ENCODE assay signal across 19 mouse cellular contexts in the genomic region with DNA sequence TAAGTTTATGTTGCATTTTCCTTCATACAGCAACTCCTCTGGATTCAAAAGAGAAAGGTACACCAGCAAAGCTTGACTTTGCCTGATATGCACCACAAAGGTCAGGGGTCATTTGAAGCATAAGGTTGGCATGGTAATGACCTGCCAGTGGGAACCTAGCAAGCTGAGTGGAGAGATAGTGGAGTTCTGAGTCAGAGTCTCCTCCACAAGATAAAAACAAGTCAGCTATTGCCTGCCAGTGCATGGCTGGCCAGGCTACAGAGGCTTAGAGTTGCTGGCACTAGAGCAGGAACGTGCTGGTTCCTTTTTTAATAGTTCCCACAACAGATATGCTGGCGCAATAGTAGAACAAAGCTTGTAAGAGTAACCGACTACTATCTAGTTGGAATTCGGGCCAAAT. TPM values are rescaled to one million over a fixed set of nuclear protein-coding genes. Genes with fewer than 3 reads are reported as not detected.
DNase-seq lines count a peak whose midpoint lies in the region; ATAC-seq lines count a peak whose summit lies in the region.
"Had no signal": no experiment of that assay in that cellular context is flagged by ENCODE, and none has a peak within 500 bp of the region (broad histone marks: within the 10 kb centered on the region; RNA-seq: fewer than 3 reads in every experiment).

No protein-coding gene starts in this region.

- no peaks in the 10 kb centered on the region for H3K36me3 ChIP-seq in heart, embryonic 12.5 days
- H3K36me3 ChIP-seq in midbrain, embryonic 14.5 days (ENCODE audit: control insufficient read depth, insufficient read depth, low read length), result no peaks in the 10 kb centered on the region
- H3K36me3 ChIP-seq: embryonic facial prominence, embryonic 10.5 days; embryonic facial prominence, embryonic 12.5 days; forebrain, embryonic 15.5 days had no signal

- ATAC-seq in heart, embryonic 12.5 days (ENCODE audit: insufficient number of reproducible peaks, low FRiP score), result no peak
- no peak for ATAC-seq in midbrain, embryonic 14.5 days (ENCODE audit: low FRiP score, low TSS enrichment)
- ATAC-seq: forebrain, embryonic 13.5 days; forebrain, embryonic 15.5 days; forebrain, postnatal 0 days had no signal

- H3K9ac ChIP-seq in heart, embryonic 12.5 days, result no peak overlapping the region
- no peak overlapping the region for H3K9ac ChIP-seq in midbrain, embryonic 14.5 days (replicated peaks; ENCODE audit: low read length)
- H3K9ac ChIP-seq: embryonic facial prominence, embryonic 12.5 days; forebrain, embryonic 13.5 days; forebrain, embryonic 15.5 days; forebrain, postnatal 0 days had no signal

- H3K4me2 ChIP-seq in heart, embryonic 12.5 days, result no peak overlapping the region
- no peak overlapping the region for H3K4me2 ChIP-seq in midbrain, embryonic 14.5 days (ENCODE audit: low read length)
- H3K4me2 ChIP-seq: embryonic facial prominence, embryonic 12.5 days; forebrain, embryonic 13.5 days; forebrain, embryonic 15.5 days had no signal

- peaks cover under 1% of the 10 kb centered on the region; the same call in 1 of the 2 replicates for H3K27me3 ChIP-seq in heart, embryonic 12.5 days (replicated peaks)
- 0 out of 2 replicates have a peak, but pooled peaks cover under 1% of the 10 kb centered on the region for H3K27me3 ChIP-seq in midbrain, embryonic 14.5 days (ENCODE audit: control insufficient read depth, insufficient read depth, low read length)
- H3K27me3 ChIP-seq: embryonic facial prominence, embryonic 12.5 days; forebrain, embryonic 13.5 days; forebrain, embryonic 15.5 days had no signal

- no peak overlapping the region for H3K4me3 ChIP-seq in heart, embryonic 12.5 days
- H3K4me3 ChIP-seq in midbrain, embryonic 14.5 days (replicated peaks; ENCODE audit: low read depth, low read length), result no peak overlapping the region
- H3K4me3 ChIP-seq: embryonic facial prominence, embryonic 10.5 days; embryonic facial prominence, embryonic 12.5 days; forebrain, embryonic 13.5 days; forebrain, embryonic 15.5 days had no signal

- H3K4me1 ChIP-seq in heart, embryonic 12.5 days (replicated peaks), result no peaks in the 10 kb centered on the region
- H3K4me1 ChIP-seq in midbrain, embryonic 14.5 days (ENCODE audit: control insufficient read depth, insufficient read depth, low read length), result peaks cover 8% of the 10 kb centered on the region; the same call in 1 of the 2 replicates
- H3K4me1 ChIP-seq: embryonic facial prominence, embryonic 12.5 days had no signal

- 68% methylated on average over 4 of the region's 4 CpGs for WGBS in heart, embryonic 12.5 days
- WGBS in midbrain, embryonic 14.5 days, result 90% methylated on average over 4 of the region's 4 CpGs

- DNase-seq in adrenal gland, adult 2 months, result peak; percentile 25
- no peak for DNase-seq in adrenal gland, postnatal 25 days
- DNase-seq in adrenal gland, postnatal 10 days, result peak; percentile 1
- no peak for DNase-seq in adrenal gland, postnatal 4 days (ENCODE audit: low spot score in 2 of 2)
- peak; percentile 6 for DNase-seq in heart, adult 8-10 months (ENCODE audit: low spot score)
- no peak for DNase-seq in midbrain, embryonic 14.5 days
- DNase-seq: cerebellum, adult 11-12 months; cerebellum, adult 2 months; cerebellum, adult 9-10 months; cerebellum, postnatal 10 days; cerebellum, postnatal 25 days; forebrain, postnatal 0 days had no signal

- no peak overlapping the region for H3K27ac ChIP-seq in heart, embryonic 12.5 days (ENCODE audit: poor library complexity, severe bottlenecking)
- no peak overlapping the region for H3K27ac ChIP-seq in midbrain, embryonic 14.5 days (replicated peaks; ENCODE audit: low read depth, low read length)
- H3K27ac ChIP-seq: embryonic facial prominence, embryonic 10.5 days; embryonic facial prominence, embryonic 12.5 days; forebrain, embryonic 13.5 days; forebrain, embryonic 15.5 days had no signal

- no peaks in the 10 kb centered on the region for H3K9me3 ChIP-seq in heart, embryonic 12.5 days (replicated peaks)
- H3K9me3 ChIP-seq in midbrain, embryonic 14.5 days (ENCODE audit: control insufficient read depth, low read length), result no peaks in the 10 kb centered on the region
- H3K9me3 ChIP-seq: embryonic facial prominence, embryonic 10.5 days; embryonic facial prominence, embryonic 12.5 days; forebrain, embryonic 13.5 days; forebrain, embryonic 15.5 days had no signal

RNA-seq across cellular contexts. Expression of a gene that starts 6.6 kb away (rescaled TPM):
- total RNA-seq in adrenal gland, adult 2 months (2021), result 1 to 10 TPM; 2.0 to 6.6 TPM
- polyA plus RNA-seq in adrenal gland, adult 2 months (2012; rRNA removed), result 4.8 and 11.7 TPM in 2 replicates
- 4.0 and 4.3 TPM in 2 replicates for total RNA-seq in adrenal gland, postnatal 25 days (2021)
- total RNA-seq in adrenal gland, postnatal 10 days (2021), result 1 to 10 TPM; 1.5 to 2.0 TPM
- 1 to 10 TPM; 2.6 to 3.5 TPM for total RNA-seq in adrenal gland, postnatal 4 days (2021)
- total RNA-seq in heart, adult 8-10 months (2022), result under 1 TPM in 3 of 4 experiments, not detected in 1; 0.03 to 0.05 (median 0.03) TPM
- polyA plus RNA-seq in heart, embryonic 12.5 days (2016; fragmentation: Nextera tagmentation; extraction: Ambion mirVana), result 0.20 and 0.69 TPM in 2 replicates
- polyA plus RNA-seq in midbrain, embryonic 14.5 days (2014; fragmentation: Nextera tagmentation; extraction: Ambion mirVana), result 4.5 and 4.6 TPM in 2 replicates
- total RNA-seq: MEL had no signal
- polyA plus RNA-seq: C2C12 had no signal

RNA-seq across cellular contexts. Expression of a gene that starts 25.9 kb away (rescaled TPM):
- total RNA-seq in adrenal gland, adult 2 months (2021), result 1 to 10 TPM; 7.2 to 7.4 TPM
- polyA plus RNA-seq in adrenal gland, adult 2 months (2012; rRNA removed), result 1.7 and 2.3 TPM in 2 replicates
- total RNA-seq in adrenal gland, postnatal 25 days (2021), result 7.4 and 12.3 TPM in 2 replicates
- 1 to 10 TPM; 6.0 to 8.3 TPM for total RNA-seq in adrenal gland, postnatal 10 days (2021)
- 10 to 100 TPM; 11.4 to 14.8 TPM for total RNA-seq in adrenal gland, postnatal 4 days (2021)
- total RNA-seq in heart, adult 8-10 months (2022), result under 1 TPM; 0.37 to 0.75 (median 0.43) TPM
- polyA plus RNA-seq in heart, embryonic 12.5 days (2016; fragmentation: Nextera tagmentation; extraction: Ambion mirVana), result 2.3 and 3.7 TPM in 2 replicates
- 53.2 and 58.5 TPM in 2 replicates for polyA plus RNA-seq in midbrain, embryonic 14.5 days (2014; fragmentation: Nextera tagmentation; extraction: Ambion mirVana)
- total RNA-seq: MEL had no signal
- polyA plus RNA-seq: C2C12 had no signal

Comparison
In these comparisons a context has a peak if more than half of its experiments do, and no peak if none do; other contexts are left out.
1. DNase-seq: peak in adrenal gland, adult 2 months (single experiment), adrenal gland, postnatal 10 days (single experiment) and heart, adult 8-10 months (single experiment); none in adrenal gland, postnatal 25 days (single experiment), adrenal gland, postnatal 4 days (0 of 2) and midbrain, embryonic 14.5 days (single experiment).